Mouse (Mus musculus): ENCODE measurements around the gene Pla2g6. TPM values are rescaled to one million over a fixed set of nuclear protein-coding genes. Genes with fewer than 3 reads are reported as not detected.
A peak's percentile ranks its signal among the peaks of the same experiment; 100 is the strongest.

The Pla2g6 gene
- polyA plus RNA-seq, 1 experiment from 2014 or later: 15.6 TPM

GRCm38 (mm10) chr15:79289441-79289840 is 38.7 kb downstream of the Pla2g6 start:
- Histone ChIP-seq H3K4me1 (ENCODE audit: control insufficient read depth, insufficient read depth, low read length) (no peaks in the 10 kb centered on the region), H3K36me3 (ENCODE audit: control insufficient read depth, insufficient read depth, low read length) (no peaks in the 10 kb centered on the region), H3K9ac (ENCODE audit: low read length) (no peak overlapping the region), H3K27ac (ENCODE audit: low read length) (no peak overlapping the region), H3K4me3 (replicated peaks; ENCODE audit: low read length) (no peak overlapping the region), H3K4me2 (ENCODE audit: low read depth, low read length) (no peak overlapping the region), H3K9me3 (replicated peaks; ENCODE audit: control insufficient read depth, low read length) (no peaks in the 10 kb centered on the region), H3K27me3 (ENCODE audit: control insufficient read depth, insufficient read depth, low read length) (no peaks in the 10 kb centered on the region)
- no peak for ATAC-seq (ENCODE audit: insufficient read depth, low FRiP score)
- WGBS: 78% methylated on average over 12 of the region's 12 CpGs

- Histone ChIP-seq H3K4me2 (ENCODE audit: low read depth, low read length) (no peak overlapping the region), H3K4me3 (replicated peaks; ENCODE audit: low read length) (no peak overlapping the region), H3K9me3 (replicated peaks; ENCODE audit: control insufficient read depth, low read length) (no peaks in the 10 kb centered on the region), H3K9ac (ENCODE audit: low read length) (no peak overlapping the region), H3K27me3 (ENCODE audit: control insufficient read depth, insufficient read depth, low read length) (no peaks in the 10 kb centered on the region), H3K4me1 (ENCODE audit: control insufficient read depth, insufficient read depth, low read length) (no peaks in the 10 kb centered on the region), H3K36me3 (ENCODE audit: control insufficient read depth, insufficient read depth, low read length) (no peaks in the 10 kb centered on the region), H3K27ac (ENCODE audit: low read length) (peak overlapping the region; percentile 3; the same call in 1 of the 2 replicates)
- WGBS: 78% methylated on average over 3 of the region's 3 CpGs
- ATAC-seq (ENCODE audit: insufficient read depth, low FRiP score): no peak
These were observed 39.8 kb downstream of the Pla2g6 start for GRCm38 (mm10) chr15:79288387-79288786.

GRCm38 (mm10) chr15:79287091-79287490 is 41.1 kb downstream of the Pla2g6 start:
- H3K9ac ChIP-seq (ENCODE audit: low read length): no peak overlapping the region
- no peak for ATAC-seq (ENCODE audit: insufficient read depth, low FRiP score)
- no peak overlapping the region for H3K4me2 ChIP-seq (ENCODE audit: low read depth, low read length)
- WGBS: 92% methylated on average over 7 of the region's 7 CpGs
- H3K36me3 ChIP-seq (ENCODE audit: control insufficient read depth, insufficient read depth, low read length): no peaks in the 10 kb centered on the region
- H3K9me3 ChIP-seq (replicated peaks; ENCODE audit: control insufficient read depth, low read length): no peaks in the 10 kb centered on the region
- peaks cover 1% of the 10 kb centered on the region; the same call in 1 of the 2 replicates for H3K4me1 ChIP-seq (ENCODE audit: control insufficient read depth, insufficient read depth, low read length)
- no peaks in the 10 kb centered on the region for H3K27me3 ChIP-seq (ENCODE audit: control insufficient read depth, insufficient read depth, low read length)
- no peak overlapping the region for H3K4me3 ChIP-seq (replicated peaks; ENCODE audit: low read length)
- no peak overlapping the region for H3K27ac ChIP-seq (ENCODE audit: low read length)

DNA sequence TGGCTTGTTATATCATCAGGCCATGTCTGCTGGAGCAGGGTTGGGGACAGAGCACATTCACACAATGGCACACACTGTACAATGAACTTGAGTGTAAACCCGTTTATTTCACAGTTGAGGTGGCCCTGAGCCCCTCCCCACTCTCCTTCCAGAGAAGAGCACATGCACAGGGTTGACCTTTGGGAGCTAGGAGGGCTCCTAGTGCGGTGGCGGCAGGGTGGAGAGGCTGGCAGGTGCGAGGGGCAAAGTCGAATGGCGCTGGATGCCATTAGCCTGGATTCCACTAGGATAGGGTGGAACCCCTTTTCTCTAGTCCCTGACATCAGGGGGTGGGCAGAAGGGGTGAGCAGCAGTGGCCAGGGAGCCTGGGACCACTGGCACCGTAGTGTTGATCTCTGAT is 42.0 kb downstream of the Pla2g6 start:
- no peak for ATAC-seq (ENCODE audit: insufficient read depth, low FRiP score)
- Histone ChIP-seq H3K9me3 (replicated peaks; ENCODE audit: control insufficient read depth, low read length) (no peaks in the 10 kb centered on the region), H3K27ac (ENCODE audit: low read length) (no peak overlapping the region), H3K27me3 (ENCODE audit: control insufficient read depth, insufficient read depth, low read length) (no peaks in the 10 kb centered on the region), H3K9ac (ENCODE audit: low read length) (no peak overlapping the region), H3K36me3 (ENCODE audit: control insufficient read depth, insufficient read depth, low read length) (no peaks in the 10 kb centered on the region), H3K4me2 (ENCODE audit: low read depth, low read length) (no peak overlapping the region), H3K4me1 (ENCODE audit: control insufficient read depth, insufficient read depth, low read length) (peaks cover 7% of the 10 kb centered on the region; the same call in 1 of the 2 replicates), H3K4me3 (replicated peaks; ENCODE audit: low read length) (no peak overlapping the region)
- 69% methylated on average over 7 of the region's 7 CpGs for WGBS

DNA sequence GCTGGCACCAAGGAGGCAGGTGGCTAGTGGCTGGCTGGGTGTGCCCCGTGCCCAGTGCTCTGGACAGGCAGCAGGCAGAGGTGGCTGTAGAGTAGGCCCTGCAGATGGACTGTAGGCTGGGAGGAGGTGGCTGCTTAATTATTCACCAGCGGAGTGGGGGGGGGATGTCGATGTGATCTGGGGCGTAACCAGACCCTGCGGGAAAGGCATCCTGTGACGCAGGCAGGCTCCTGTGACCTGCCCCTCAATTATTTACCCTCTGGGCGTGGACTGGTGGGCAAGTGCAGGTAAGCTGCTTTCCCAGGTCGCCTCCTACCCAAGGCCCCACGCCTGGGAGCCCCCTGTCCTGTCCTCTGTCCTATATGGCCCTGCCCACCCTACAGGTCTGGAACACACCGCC is 42.8 kb downstream of the Pla2g6 start, which contains the start of gene Baiap2l2:
Baiap2l2 (minus strand) TSS at position 139 of the 400 bp plus-strand sequence.
- Histone ChIP-seq H3K4me1 (ENCODE audit: control insufficient read depth, insufficient read depth, low read length) (peaks cover 13% of the 10 kb centered on the region; the same call in 1 of the 2 replicates), H3K4me2 (ENCODE audit: low read depth, low read length) (peak within 1 kb of the TSS; percentile 30), H3K27me3 (ENCODE audit: control insufficient read depth, insufficient read depth, low read length) (no peaks in the 10 kb centered on the region), H3K36me3 (ENCODE audit: control insufficient read depth, insufficient read depth, low read length) (no peaks in the 10 kb centered on the region), H3K27ac (ENCODE audit: low read length) (peak within 1 kb of the TSS; percentile 46; the same call in 1 of the 2 replicates), H3K4me3 (replicated peaks; ENCODE audit: low read length) (peak within 1 kb of the TSS; percentile 26), H3K9me3 (replicated peaks; ENCODE audit: control insufficient read depth, low read length) (no peaks in the 10 kb centered on the region), H3K9ac (ENCODE audit: low read length) (peak within 1 kb of the TSS; percentile 37; the same call in 1 of the 2 replicates)
- 49% methylated on average over 10 of the region's 10 CpGs for WGBS
- peak; percentile 65 for ATAC-seq (ENCODE audit: insufficient read depth, low FRiP score)

GRCm38 (mm10) chr15:79283371-79283770 is 44.8 kb downstream of the Pla2g6 start:
- H3K27ac ChIP-seq (ENCODE audit: low read length): 0 out of 2 replicates have a peak overlapping the region, but pooled peaks have one; percentile 82
- H3K9ac ChIP-seq (ENCODE audit: low read length): no peak overlapping the region

GRCm38 (mm10) chr15:79282434-79282833 is 45.8 kb downstream of the Pla2g6 start:
- Histone ChIP-seq H3K4me3 (replicated peaks; ENCODE audit: low read length) (no peak overlapping the region), H3K27ac (ENCODE audit: low read length) (peak overlapping the region; percentile 82), H3K36me3 (ENCODE audit: control insufficient read depth, insufficient read depth, low read length) (no peaks in the 10 kb centered on the region), H3K9ac (ENCODE audit: low read length) (no peak overlapping the region), H3K4me1 (ENCODE audit: control insufficient read depth, insufficient read depth, low read length) (peaks cover 13% of the 10 kb centered on the region; the same call in 1 of the 2 replicates), H3K4me2 (ENCODE audit: low read depth, low read length) (no peak overlapping the region), H3K9me3 (replicated peaks; ENCODE audit: control insufficient read depth, low read length) (no peaks in the 10 kb centered on the region), H3K27me3 (ENCODE audit: control insufficient read depth, insufficient read depth, low read length) (no peaks in the 10 kb centered on the region)
- WGBS: 56% methylated on average over 5 of the region's 5 CpGs
- ATAC-seq (ENCODE audit: insufficient read depth, low FRiP score): peak; percentile 33; the same call in 1 of the 2 replicates

More at GRCm38 (mm10) chr15:79283371-79283770, 44.8 kb downstream of the Pla2g6 start:
- Histone ChIP-seq H3K4me2 (ENCODE audit: low read depth, low read length) (no peak overlapping the region), H3K27me3 (ENCODE audit: control insufficient read depth, insufficient read depth, low read length) (no peaks in the 10 kb centered on the region), H3K4me1 (ENCODE audit: control insufficient read depth, insufficient read depth, low read length) (peaks cover 13% of the 10 kb centered on the region; the same call in 1 of the 2 replicates), H3K9me3 (replicated peaks; ENCODE audit: control insufficient read depth, low read length) (no peaks in the 10 kb centered on the region), H3K36me3 (ENCODE audit: control insufficient read depth, insufficient read depth, low read length) (no peaks in the 10 kb centered on the region), H3K4me3 (replicated peaks; ENCODE audit: low read length) (no peak overlapping the region)
- no peak for ATAC-seq (ENCODE audit: insufficient read depth, low FRiP score)
- WGBS: 82% methylated on average over 4 of the region's 4 CpGs

GRCm38 (mm10) chr15:79281389-79281788 is 46.8 kb downstream of the Pla2g6 start:
- Histone ChIP-seq H3K4me3 (replicated peaks; ENCODE audit: low read length) (no peak overlapping the region), H3K27me3 (ENCODE audit: control insufficient read depth, insufficient read depth, low read length) (no peaks in the 10 kb centered on the region), H3K4me2 (ENCODE audit: low read depth, low read length) (no peak overlapping the region), H3K9ac (ENCODE audit: low read length) (no peak overlapping the region), H3K27ac (ENCODE audit: low read length) (peak overlapping the region; percentile 82), H3K9me3 (replicated peaks; ENCODE audit: control insufficient read depth, low read length) (no peaks in the 10 kb centered on the region), H3K4me1 (ENCODE audit: control insufficient read depth, insufficient read depth, low read length) (peaks cover 13% of the 10 kb centered on the region; the same call in 1 of the 2 replicates), H3K36me3 (ENCODE audit: control insufficient read depth, insufficient read depth, low read length) (no peaks in the 10 kb centered on the region)
- peak; percentile 81 for ATAC-seq (ENCODE audit: insufficient read depth, low FRiP score)
- WGBS: 36% methylated on average over 1 of the region's 1 CpGs

DNA sequence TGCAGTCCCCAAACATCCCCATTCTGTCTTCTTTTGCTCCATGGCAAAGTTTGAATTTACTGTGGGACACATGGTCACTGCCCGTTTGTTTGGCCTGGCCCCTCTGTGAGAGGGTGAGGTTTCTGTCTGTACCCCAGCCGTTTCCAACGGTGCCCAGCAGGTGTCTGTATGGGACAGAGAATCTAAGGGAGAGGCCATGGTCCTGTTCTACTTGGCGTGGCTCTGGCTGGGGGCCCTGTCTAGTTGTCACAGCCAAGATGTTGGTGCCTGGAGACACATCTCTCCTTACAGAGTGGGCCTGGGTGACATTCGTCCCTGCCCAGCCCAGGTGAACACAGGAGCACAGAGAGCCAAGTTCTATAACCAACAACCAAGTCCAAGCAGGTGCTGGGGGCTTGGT is 47.3 kb downstream of the Pla2g6 start:
- Histone ChIP-seq H3K4me3 (replicated peaks; ENCODE audit: low read length) (no peak overlapping the region), H3K4me2 (ENCODE audit: low read depth, low read length) (no peak overlapping the region), H3K4me1 (ENCODE audit: control insufficient read depth, insufficient read depth, low read length) (peaks cover 13% of the 10 kb centered on the region; the same call in 1 of the 2 replicates), H3K9me3 (replicated peaks; ENCODE audit: control insufficient read depth, low read length) (no peaks in the 10 kb centered on the region), H3K36me3 (ENCODE audit: control insufficient read depth, insufficient read depth, low read length) (no peaks in the 10 kb centered on the region), H3K27me3 (ENCODE audit: control insufficient read depth, insufficient read depth, low read length) (no peaks in the 10 kb centered on the region), H3K9ac (ENCODE audit: low read length) (0 out of 2 replicates have a peak overlapping the region, but pooled peaks have one; percentile 10), H3K27ac (ENCODE audit: low read length) (peak overlapping the region; percentile 82)
- no peak for ATAC-seq (ENCODE audit: insufficient read depth, low FRiP score)
- 51% methylated on average over 5 of the region's 5 CpGs for WGBS

Data from stomach, embryonic 16.5 days (tissue).